Mouse (Mus musculus) midbrain, embryonic 12.5 days (tissue): ENCODE results near the gene Unc13c. TPM values are rescaled to one million over a fixed set of nuclear protein-coding genes. Genes with fewer than 3 reads are reported as not detected.

Experiments used
- ATAC-seq: fragments of 200-750 bp; cut with Nextera tagmentation; 2 replicates; pipeline ENCODE4 v1.8.0; 2017; ENCODE audit warnings: low read depth, moderate TSS enrichment, moderate library complexity; ENCODE audit not compliant: low FRiP score
- H3K27ac ChIP-seq: fragments of 300-500 bp; sonication (generic); replicated peaks from 2 replicates; pipeline ENCODE4 v1.5.1; 2016; ENCODE audit warnings: mild to moderate bottlenecking
- H3K27me3 ChIP-seq: fragments of 300-500 bp; sonication (generic); 2 replicates; pipeline ENCODE4 v1.6.1; 2016; ENCODE audit warnings: mild to moderate bottlenecking
- H3K36me3 ChIP-seq: fragments of 300-500 bp; sonication (generic); 2 replicates; pipeline ENCODE4 v1.6.1; 2016
- H3K4me1 ChIP-seq: fragments of 300-500 bp; sonication (generic); 2 replicates; pipeline ENCODE4 v1.6.1; 2016
- H3K4me2 ChIP-seq: fragments of 300-500 bp; sonication (generic); replicated peaks from 2 replicates; pipeline ENCODE4 v1.6.1; 2016; ENCODE audit warnings: mild to moderate bottlenecking, moderate library complexity
- H3K4me3 ChIP-seq: fragments of 300-500 bp; sonication (generic); 2 replicates; pipeline ENCODE4 v1.5.1; 2016; ENCODE audit warnings: mild to moderate bottlenecking
- H3K9ac ChIP-seq: fragments of 300-500 bp; sonication (generic); replicated peaks from 2 replicates; pipeline ENCODE4 v1.6.1; 2016; ENCODE audit warnings: mild to moderate bottlenecking, moderate library complexity
- H3K9me3 ChIP-seq: fragments of 300-500 bp; sonication (generic); 2 replicates; pipeline ENCODE4 v1.6.1; 2016; ENCODE audit warnings: mild to moderate bottlenecking
- WGBS: fragments of 180-500 bp; shearing (Covaris S2); methylation state at CpG from one replicate; pipeline ENCODE4 v1.1.7; 2016; 5-methylcytosine and 5-hydroxymethylcytosine counted together
- polyA plus RNA-seq: library from polyadenylated mRNA; unstranded; fragments of >200 nt; fragmentation: Nextera tagmentation; extraction: Ambion mirVana; gene quantifications from 2 replicates; pipeline ENCODE4 v1.2.1, GENCODE M21; 2016

Gene Unc13c
- polyA plus RNA-seq, 1 experiment from 2014 or later: 0.74 TPM

DNA sequence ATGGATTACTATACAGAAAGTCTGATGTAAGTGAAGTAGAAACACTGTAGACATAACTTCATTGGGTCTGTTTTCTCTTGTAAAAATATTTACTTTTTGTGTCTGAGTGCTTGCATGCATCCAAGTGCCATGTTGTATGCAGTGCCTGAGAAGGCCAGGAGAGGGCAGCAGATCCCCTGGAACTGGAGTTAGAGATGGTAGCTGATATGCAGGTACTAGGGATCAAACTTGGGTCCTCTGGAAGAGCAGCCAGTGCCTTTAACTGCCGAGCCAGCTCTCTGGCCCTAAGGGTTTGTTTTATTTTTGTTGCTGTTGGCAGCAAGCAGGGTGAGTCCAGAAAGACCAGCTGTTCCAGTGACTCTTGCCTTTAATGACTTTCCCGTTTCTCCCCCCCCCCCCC, 411.0 kb downstream of the Unc13c start:
- H3K4me1 ChIP-seq: no peaks in the 10 kb centered on the region
- no peaks in the 10 kb centered on the region for H3K27me3 ChIP-seq
- no peaks in the 10 kb centered on the region for H3K36me3 ChIP-seq
- no peak overlapping the region for H3K9ac ChIP-seq
- no peak overlapping the region for H3K4me2 ChIP-seq
- H3K4me3 ChIP-seq: no peak overlapping the region
- no peaks in the 10 kb centered on the region for H3K9me3 ChIP-seq
- H3K27ac ChIP-seq: no peak overlapping the region
- 71% methylated on average over 2 of the region's 2 CpGs for WGBS
- ATAC-seq: no peak

- no peak overlapping the region for H3K4me3 ChIP-seq
- no peaks in the 10 kb centered on the region for H3K9me3 ChIP-seq
- no peak overlapping the region for H3K27ac ChIP-seq
- no peaks in the 10 kb centered on the region for H3K27me3 ChIP-seq
- WGBS: 85% methylated on average over 6 of the region's 6 CpGs
- no peak overlapping the region for H3K9ac ChIP-seq
- no peak for ATAC-seq
- no peaks in the 10 kb centered on the region for H3K4me1 ChIP-seq
- H3K36me3 ChIP-seq: no peaks in the 10 kb centered on the region
- no peak overlapping the region for H3K4me2 ChIP-seq
Observed at GRCm38 (mm10) chr9:73555354-73555753, 413.4 kb downstream of the Unc13c start.

GRCm38 (mm10) chr9:73472568-73472967, 496.2 kb downstream of the Unc13c start:
- ATAC-seq: no peak
- Histone ChIP-seq H3K27me3 (no peaks in the 10 kb centered on the region), H3K9me3 (no peaks in the 10 kb centered on the region), H3K4me3 (no peak overlapping the region), H3K9ac (no peak overlapping the region), H3K4me2 (no peak overlapping the region), H3K27ac (no peak overlapping the region), H3K36me3 (no peaks in the 10 kb centered on the region), H3K4me1 (no peaks in the 10 kb centered on the region)
- 55% methylated on average over 3 of the region's 3 CpGs for WGBS

- no peak for ATAC-seq
- H3K4me2 ChIP-seq: no peak overlapping the region
- H3K36me3 ChIP-seq: no peaks in the 10 kb centered on the region
- no peaks in the 10 kb centered on the region for H3K9me3 ChIP-seq
- no peak overlapping the region for H3K27ac ChIP-seq
- no peaks in the 10 kb centered on the region for H3K27me3 ChIP-seq
- WGBS: 88% methylated on average over 2 of the region's 2 CpGs
- no peak overlapping the region for H3K4me3 ChIP-seq
- H3K4me1 ChIP-seq: no peaks in the 10 kb centered on the region
- H3K9ac ChIP-seq: no peak overlapping the region
Observed at GRCm38 (mm10) chr9:73462027-73462426, 506.7 kb downstream of the Unc13c start.

GRCm38 (mm10) chr9:73450009-73450408, 518.8 kb downstream of the Unc13c start:
- Histone ChIP-seq H3K9me3 (no peaks in the 10 kb centered on the region), H3K36me3 (no peaks in the 10 kb centered on the region), H3K4me1 (no peaks in the 10 kb centered on the region), H3K4me3 (no peak overlapping the region), H3K27ac (no peak overlapping the region), H3K4me2 (no peak overlapping the region), H3K27me3 (peaks cover 23% of the 10 kb centered on the region), H3K9ac (no peak overlapping the region)
- WGBS: 57% methylated on average over 6 of the region's 6 CpGs
- no peak for ATAC-seq

DNA sequence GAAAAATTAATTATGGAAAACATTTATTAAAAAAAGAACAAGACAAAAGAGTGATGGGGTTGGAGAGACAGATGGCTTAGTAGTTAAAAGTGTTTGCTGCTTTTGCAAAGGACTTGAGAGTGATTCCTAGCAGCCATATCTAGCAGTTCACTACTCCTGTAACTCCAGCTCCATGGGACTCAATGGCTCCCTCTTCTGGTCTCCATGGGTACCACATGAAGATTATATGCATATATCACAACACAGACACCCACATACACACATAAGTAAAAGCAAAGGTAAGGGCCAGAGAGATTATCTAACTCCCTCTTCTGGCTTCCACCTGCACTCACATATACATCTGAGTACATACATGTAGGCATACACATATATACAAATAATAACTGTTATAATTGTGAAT, 519.5 kb downstream of the Unc13c start:
- no peaks in the 10 kb centered on the region for H3K36me3 ChIP-seq
- peaks cover 18% of the 10 kb centered on the region for H3K27me3 ChIP-seq
- no peak for ATAC-seq
- H3K4me3 ChIP-seq: no peak overlapping the region
- no peak overlapping the region for H3K27ac ChIP-seq
- H3K9me3 ChIP-seq: no peaks in the 10 kb centered on the region
- H3K4me2 ChIP-seq: no peak overlapping the region
- no peak overlapping the region for H3K9ac ChIP-seq
- H3K4me1 ChIP-seq: no peaks in the 10 kb centered on the region

- Histone ChIP-seq H3K9ac (no peak overlapping the region), H3K9me3 (no peaks in the 10 kb centered on the region), H3K4me3 (no peak overlapping the region), H3K36me3 (no peaks in the 10 kb centered on the region), H3K27ac (no peak overlapping the region), H3K4me2 (no peak overlapping the region), H3K27me3 (no peaks in the 10 kb centered on the region), H3K4me1 (no peaks in the 10 kb centered on the region)
- 79% methylated on average over 2 of the region's 2 CpGs for WGBS
- no peak for ATAC-seq
Observed at GRCm38 (mm10) chr9:73431925-73432324, 536.8 kb downstream of the Unc13c start.

Other genes with a start within 250 kb of the Unc13c start
- 0.90 and 1.1 TPM in 2 replicates for gene Wdr72, start 141.4 kb upstream of the Unc13c start, polyA plus RNA-seq